Mouse (Mus musculus) olfactory bulb, adult 2 months (tissue): ENCODE data around the gene Paqr8.

ENCODE experiments used
- CTCF ChIP-seq: fragments of 200-500 bp; IDR thresholded peaks from 2 replicates; pipeline ENCODE4 v1.5.1; 2012; ENCODE audit warnings: low read depth, mild to moderate bottlenecking, low read length, moderate library complexity; ENCODE audit not compliant: insufficient read depth
- POLR2A ChIP-seq: fragments of 200-500 bp; IDR thresholded peaks from 2 replicates; pipeline ENCODE4 v1.6.1; 2012; ENCODE audit warnings: mild to moderate bottlenecking, low read depth, low read length, moderate library complexity; ENCODE audit not compliant: insufficient read depth

DNA sequence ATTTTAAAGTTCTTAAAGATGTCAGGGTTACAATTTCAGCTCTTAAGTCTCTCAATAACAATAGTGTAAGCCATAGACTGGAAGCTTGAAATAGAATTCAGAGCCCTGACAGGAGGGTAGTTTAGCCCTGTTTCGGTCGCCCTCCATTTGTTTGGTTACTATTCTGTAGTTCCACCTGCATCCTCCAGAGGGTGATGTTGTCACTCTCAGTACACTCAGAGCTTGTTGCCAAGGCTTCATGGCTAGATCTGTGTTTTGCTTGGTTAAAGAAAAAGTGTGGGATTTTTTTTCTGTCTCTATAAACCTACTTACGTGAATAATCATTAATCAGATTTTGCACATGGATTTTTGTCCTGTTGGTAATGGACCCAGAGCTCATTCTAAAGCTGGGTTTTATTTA lies 48.6 kb downstream of the Paqr8 start:
- TF ChIP-seq CTCF = no peak
- TF ChIP-seq POLR2A = no peak
